Mouse (Mus musculus): Measurements from ENCODE around the gene Dgki. TPM values are rescaled to one million over a fixed set of nuclear protein-coding genes. Genes with fewer than 3 reads are reported as not detected.

Gene Dgki
- polyA plus RNA-seq, 1 experiment from 2014 or later: 0.18 TPM

Other genes starting within 250 kb of the Dgki start
- gene Creb3l2, start 142.0 kb upstream of the Dgki start, polyA plus RNA-seq (2014; fragmentation: Nextera tagmentation; extraction: Ambion mirVana): 12.8 and 12.9 TPM in 2 replicates
- 0.15 and 0.26 TPM in 2 replicates for gene Akr1d1, start 230.0 kb upstream of the Dgki start, polyA plus RNA-seq (2014; fragmentation: Nextera tagmentation; extraction: Ambion mirVana)